Mouse (Mus musculus) lung, embryonic 14.5 days (tissue): ENCODE results near the gene Nfs1. TPM values are rescaled to one million over a fixed set of nuclear protein-coding genes. Genes with fewer than 3 reads are reported as not detected.
A peak's percentile ranks its signal among the peaks of the same experiment; 100 is the strongest.

ENCODE experiments used
- ATAC-seq: fragments of 200-750 bp; cut with Nextera tagmentation; 2 replicates; pipeline ENCODE4 v1.8.0; 2017; ENCODE audit warnings: mild to moderate bottlenecking, moderate TSS enrichment, moderate library complexity; ENCODE audit not compliant: insufficient read depth
- DNase-seq: peaks from one replicate; pipeline ENCODE4 v3.0.0-alpha.2; 2015
- H3K27ac ChIP-seq: fragments of 300-500 bp; sonication (generic); 2 replicates; pipeline ENCODE4 v1.5.1; 2014; ENCODE audit warnings: low read depth, mild to moderate bottlenecking, moderate library complexity
- H3K27me3 ChIP-seq: fragments of 300-500 bp; sonication (generic); 2 replicates; pipeline ENCODE4 v1.6.1; 2014; ENCODE audit warnings: low read length, control low read depth; ENCODE audit not compliant: insufficient read depth
- H3K36me3 ChIP-seq: fragments of 300-500 bp; sonication (generic); 2 replicates; pipeline ENCODE4 v1.6.1; 2014; ENCODE audit warnings: control low read depth; ENCODE audit not compliant: insufficient read depth
- H3K4me1 ChIP-seq: fragments of 300-500 bp; sonication (generic); 2 replicates; pipeline ENCODE4 v1.6.1; 2014; ENCODE audit warnings: antibody characterized with exemption, control low read depth; ENCODE audit not compliant: insufficient read depth
- H3K4me2 ChIP-seq: fragments of 300-500 bp; sonication (generic); 2 replicates; pipeline ENCODE4 v1.6.1; 2014; ENCODE audit warnings: mild to moderate bottlenecking
- H3K4me3 ChIP-seq: fragments of 300-500 bp; sonication (generic); 2 replicates; pipeline ENCODE4 v1.5.1; 2014; ENCODE audit warnings: low read depth, low read length
- H3K9ac ChIP-seq: fragments of 300-500 bp; sonication (generic); 2 replicates; pipeline ENCODE4 v1.6.1; 2014
- H3K9me3 ChIP-seq: fragments of 300-500 bp; sonication (generic); 2 replicates; pipeline ENCODE4 v1.6.1; 2016; ENCODE audit warnings: low read depth, low read length, control low read depth
- CTCF ChIP-seq: IDR thresholded peaks from 2 replicates; pipeline ENCODE4 v1.5.1; 2016; ENCODE audit warnings: antibody characterized with exemption, low read depth
- WGBS: fragments of 180-500 bp; shearing (Covaris S2); extraction: QIAGEN DNeasy Blood & Tissue Kit; methylation state at CpG from one replicate; pipeline ENCODE4 v1.1.7; 2014; 5-methylcytosine and 5-hydroxymethylcytosine counted together
- polyA plus RNA-seq: library from polyadenylated mRNA; unstranded; fragments of >200 nt; fragmentation: Nextera tagmentation; extraction: Ambion mirVana; gene quantifications from 2 replicates; pipeline ENCODE4 v1.2.1, GENCODE M21; 2014

Nfs1 gene
- polyA plus RNA-seq, 1 experiment from 2014 or later = 40.9 TPM

- peaks cover 7% of the 10 kb centered on the region; the same call in 1 of the 2 replicates for H3K4me1 ChIP-seq
- no peaks in the 10 kb centered on the region for H3K9me3 ChIP-seq
- H3K4me3 ChIP-seq = no peak overlapping the region
- no peak overlapping the region for H3K9ac ChIP-seq
- H3K4me2 ChIP-seq = peak overlapping the region; percentile 79; the same call in 1 of the 2 replicates
- H3K36me3 ChIP-seq = peaks cover 23% of the 10 kb centered on the region
- no peaks in the 10 kb centered on the region for H3K27me3 ChIP-seq
- no peak overlapping the region for H3K27ac ChIP-seq
- DNase-seq = no peak
- 69% methylated on average over 2 of the region's 2 CpGs for WGBS
- no peak for ATAC-seq
- no peak for TF ChIP-seq CTCF
Observed at GRCm38 (mm10) chr2:156181592-156181991, 37.6 kb upstream of the Nfs1 start.

- 12% methylated on average over 8 of the region's 8 CpGs for WGBS
- Histone ChIP-seq H3K4me2 (peak overlapping the region; percentile 79), H3K9me3 (no peaks in the 10 kb centered on the region), H3K4me3 (peak overlapping the region; percentile 100), H3K9ac (peak overlapping the region; percentile 100), H3K36me3 (peaks cover 29% of the 10 kb centered on the region), H3K27ac (peak overlapping the region; percentile 98), H3K27me3 (no peaks in the 10 kb centered on the region), H3K4me1 (peaks cover 7% of the 10 kb centered on the region; the same call in 1 of the 2 replicates)
- ATAC-seq = no peak
- no peak for DNase-seq
- TF ChIP-seq CTCF = no peak
Observed at GRCm38 (mm10) chr2:156180824-156181590, 37.0 kb upstream of the Nfs1 start.

GRCm38 (mm10) chr2:156180094-156180821 is 36.3 kb upstream of the Nfs1 start, which contains the start of gene Rbm39:
TSS of gene Rbm39 (minus strand) at chr2:156180238.
- Histone ChIP-seq H3K4me1 (peaks cover 9% of the 10 kb centered on the region; the same call in 1 of the 2 replicates), H3K27me3 (no peaks in the 10 kb centered on the region), H3K27ac (peak within 1 kb of the TSS; percentile 98), H3K4me2 (peak within 1 kb of the TSS; percentile 96), H3K36me3 (peaks cover 34% of the 10 kb centered on the region), H3K4me3 (peak within 1 kb of the TSS; percentile 100), H3K9ac (peak within 1 kb of the TSS; percentile 100), H3K9me3 (no peaks in the 10 kb centered on the region)
- ATAC-seq (peak; percentile 98), DNase-seq (peak; percentile 100)
- under 1% methylated on average over 47 of the region's 47 CpGs for WGBS
- peak; percentile 71 for TF ChIP-seq CTCF

- TF ChIP-seq CTCF = no peak
- peak; percentile 35; the same call in 1 of the 2 replicates for ATAC-seq
- WGBS = under 1% methylated on average over 38 of the region's 41 CpGs
- peak overlapping the region; percentile 100 for H3K9ac ChIP-seq
- no peaks in the 10 kb centered on the region for H3K27me3 ChIP-seq
- H3K4me1 ChIP-seq = peaks cover 9% of the 10 kb centered on the region; the same call in 1 of the 2 replicates
- H3K9me3 ChIP-seq = no peaks in the 10 kb centered on the region
- peak overlapping the region; percentile 100 for H3K4me3 ChIP-seq
- peak overlapping the region; percentile 96; the same call in 1 of the 2 replicates for H3K4me2 ChIP-seq
- peak overlapping the region; percentile 98 for H3K27ac ChIP-seq
- H3K36me3 ChIP-seq = peaks cover 39% of the 10 kb centered on the region
- no peak for DNase-seq
Observed at GRCm38 (mm10) chr2:156179796-156180093, 35.8 kb upstream of the Nfs1 start.

GRCm38 (mm10) chr2:156179046-156179795 is 35.2 kb upstream of the Nfs1 start:
- peak overlapping the region; percentile 100 for H3K4me3 ChIP-seq
- H3K4me2 ChIP-seq = peak overlapping the region; percentile 96
- ATAC-seq (peak; percentile 53), DNase-seq (peak; percentile 92)
- H3K4me1 ChIP-seq = peaks cover 9% of the 10 kb centered on the region; the same call in 1 of the 2 replicates
- peak overlapping the region; percentile 100 for H3K9ac ChIP-seq
- TF ChIP-seq CTCF = no peak
- peak overlapping the region; percentile 98 for H3K27ac ChIP-seq
- no peaks in the 10 kb centered on the region for H3K27me3 ChIP-seq
- H3K9me3 ChIP-seq = no peaks in the 10 kb centered on the region
- WGBS = under 1% methylated on average over 47 of the region's 47 CpGs
- peaks cover 44% of the 10 kb centered on the region for H3K36me3 ChIP-seq

GRCm38 (mm10) chr2:156177651-156178050 is 33.7 kb upstream of the Nfs1 start:
- DNase-seq = no peak
- no peak for TF ChIP-seq CTCF

More at GRCm38 (mm10) chr2:156177651-156178050, 33.7 kb upstream of the Nfs1 start:
- Histone ChIP-seq H3K9ac (peak overlapping the region; percentile 100; the same call in 1 of the 2 replicates), H3K27me3 (no peaks in the 10 kb centered on the region), H3K4me2 (peak overlapping the region; percentile 96), H3K4me1 (peaks cover 9% of the 10 kb centered on the region; the same call in 1 of the 2 replicates), H3K4me3 (peak overlapping the region; percentile 100), H3K36me3 (peaks cover 58% of the 10 kb centered on the region), H3K9me3 (no peaks in the 10 kb centered on the region), H3K27ac (no peak overlapping the region)
- ATAC-seq = no peak
- WGBS = 73% methylated on average over 7 of the region's 7 CpGs
